Mouse (Mus musculus): ENCODE measurements at regions not wholly inside any gene's neighbourhood (a gene's known extent, or its start where the extent isn't known, plus 50 kb on each side); places are given as distances from the start of the nearest gene placed in this dataset.

GRCm38 (mm10) chr5:67532756-67533255 lies 74.9 kb upstream of the Shisa3 start:
- TF ChIP-seq CTCF (IDR thresholded peaks at IDR 0.05) (no peak), EP300 (IDR thresholded peaks at IDR 0.05) (no peak)
